In the genomic region with DNA sequence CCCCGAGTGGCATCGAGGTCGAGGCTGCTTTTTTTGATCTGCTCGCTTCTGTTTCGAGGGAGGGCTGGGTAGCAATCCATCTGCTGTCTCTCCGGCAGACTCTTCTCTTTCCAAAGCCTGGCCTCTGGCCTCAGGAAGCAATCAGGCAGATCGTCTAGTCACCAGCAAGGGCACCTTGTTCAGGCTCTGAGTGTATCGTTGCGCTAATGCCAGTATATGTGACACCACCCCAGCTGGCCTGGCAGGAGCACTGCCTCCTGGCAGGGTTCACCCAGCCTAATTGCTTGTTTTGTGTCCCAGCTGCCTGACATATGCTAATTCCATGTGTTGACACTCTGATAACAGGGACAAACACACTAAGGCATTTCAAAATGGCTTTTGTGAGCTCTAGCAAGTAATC, we compare ENCODE assay signal across 9 mouse cellular contexts.
DNase-seq lines count a peak whose midpoint lies in the region; ATAC-seq and TF ChIP-seq lines count a peak whose summit lies in the region.
"Had no signal": no experiment of that assay in that cellular context is flagged by ENCODE, and none has a peak within 500 bp of the region (broad histone marks: within the 10 kb centered on the region; RNA-seq: fewer than 3 reads in every experiment).

No protein-coding gene starts in this region.

- H3K27me3 ChIP-seq in lung, postnatal 0 days (replicated peaks; ENCODE audit: insufficient read depth, low read length), result no peaks in the 10 kb centered on the region
- H3K27me3 ChIP-seq in embryonic facial prominence, embryonic 15.5 days, result no peaks in the 10 kb centered on the region

- H3K4me2 ChIP-seq in lung, postnatal 0 days (replicated peaks; ENCODE audit: low read depth, low read length), result no peak overlapping the region
- no peak overlapping the region for H3K4me2 ChIP-seq in embryonic facial prominence, embryonic 15.5 days (replicated peaks)

- peak; percentile 80 for ATAC-seq in lung, postnatal 0 days
- ATAC-seq in embryonic facial prominence, embryonic 15.5 days (ENCODE audit: insufficient number of reproducible peaks, low FRiP score, low TSS enrichment, low read depth), result 0 out of 2 replicates have a peak, but pooled peaks have one; percentile 47
- no peak for ATAC-seq in activated CD4-positive, CD25-positive, alpha-beta regulatory T cell, adult 4 months

- no peak overlapping the region for H3K4me3 ChIP-seq in lung, postnatal 0 days (ENCODE audit: low read depth, low read length)
- no peak overlapping the region for H3K4me3 ChIP-seq in embryonic facial prominence, embryonic 15.5 days (replicated peaks)
- no peak overlapping the region for H3K4me3 ChIP-seq in layer of hippocampus, adult 2 months

- no peak for TF ChIP-seq CTCF in lung, postnatal 0 days (IDR thresholded peaks at IDR 0.05)
- TF ChIP-seq CTCF in layer of hippocampus, adult 2 months (conservative IDR thresholded peaks at IDR 0.05), result no peak

- H3K36me3 ChIP-seq in lung, postnatal 0 days (ENCODE audit: insufficient read depth, low read length), result no peaks in the 10 kb centered on the region
- 0 out of 2 replicates have a peak, but pooled peaks cover 8% of the 10 kb centered on the region for H3K36me3 ChIP-seq in embryonic facial prominence, embryonic 15.5 days
- H3K36me3 ChIP-seq: G1E had no signal

- no peak overlapping the region for H3K27ac ChIP-seq in lung, postnatal 0 days (ENCODE audit: low read length)
- H3K27ac ChIP-seq in embryonic facial prominence, embryonic 15.5 days (replicated peaks), result no peak overlapping the region
- peak overlapping the region; percentile 51; the same call in 1 of the 2 replicates for H3K27ac ChIP-seq in layer of hippocampus, adult 2 months

- peak; percentile 58 for DNase-seq in lung, postnatal 0 days (ENCODE audit: low spot score)
- no peak for DNase-seq in lung, postnatal 36 days
- peak; percentile 27 to 32 for DNase-seq in heart, postnatal 36 days
- peak; percentile 26 to 53 for DNase-seq in layer of hippocampus, adult 2 months (ENCODE audit: low spot score in 2 of 2)
- no peak for DNase-seq in T-cell, adult 2 months (ENCODE audit: low spot score)
- DNase-seq in thymus, postnatal 36 days, result no peak

- 20% methylated on average over 9 of the region's 9 CpGs for WGBS in lung, postnatal 0 days
- 44% methylated on average over 9 of the region's 9 CpGs for WGBS in embryonic facial prominence, embryonic 15.5 days

- H3K9me3 ChIP-seq in lung, postnatal 0 days (ENCODE audit: low read length), result no peaks in the 10 kb centered on the region
- no peaks in the 10 kb centered on the region for H3K9me3 ChIP-seq in embryonic facial prominence, embryonic 15.5 days (replicated peaks)

- H3K4me1 ChIP-seq in lung, postnatal 0 days (ENCODE audit: insufficient read depth, low read depth, low read length), result no peaks in the 10 kb centered on the region
- peaks cover 28% of the 10 kb centered on the region for H3K4me1 ChIP-seq in embryonic facial prominence, embryonic 15.5 days

- 0 out of 2 replicates have a peak, but pooled peaks have one; percentile 33 for TF ChIP-seq EP300 in lung, postnatal 0 days (IDR thresholded peaks at IDR 0.05)

- no peak overlapping the region for H3K9ac ChIP-seq in lung, postnatal 0 days (replicated peaks; ENCODE audit: low read depth)
- H3K9ac ChIP-seq in embryonic facial prominence, embryonic 15.5 days, result no peak overlapping the region

- intact Hi-C loops in heart, postnatal 36 days (cut with DNase I), result no loop called here

Comparison
In these comparisons a context has a peak if more than half of its experiments do, and no peak if none do; other contexts are left out.
1. DNase-seq: peak in lung, postnatal 0 days (single experiment), heart, postnatal 36 days (2 of 2) and layer of hippocampus, adult 2 months (2 of 2); none in lung, postnatal 36 days (single experiment), T-cell, adult 2 months (single experiment) and thymus, postnatal 36 days (0 of 2).